Mouse (Mus musculus): ENCODE measurements at regions not wholly inside any gene's neighbourhood (a gene's known extent, or its start where the extent isn't known, plus 50 kb on each side); places are given as distances from the start of the nearest gene placed in this dataset.

DNA sequence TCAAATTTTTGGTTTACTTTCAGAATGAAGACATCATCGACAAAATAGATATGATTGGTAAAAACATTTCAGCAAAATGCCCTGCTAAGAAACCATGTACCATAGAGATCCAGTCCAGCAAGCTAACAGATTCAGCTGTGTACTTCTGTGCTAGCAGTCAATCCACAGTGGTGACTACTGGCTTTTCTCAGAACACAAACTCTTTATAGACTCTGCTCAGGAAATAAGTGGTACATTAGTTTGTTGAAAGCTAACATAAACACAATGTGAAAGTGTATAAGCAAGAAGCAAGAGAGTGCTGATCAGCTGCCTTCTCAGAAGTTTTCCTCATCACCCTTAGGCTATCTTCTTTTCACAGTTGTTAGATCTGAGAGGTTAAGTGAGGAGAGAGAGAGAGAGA is 99.2 kb upstream of the Try4 start:
- TF ChIP-seq POLR2A (IDR thresholded peaks at IDR 0.05; ENCODE audit: control insufficient read depth in 1 of 2, insufficient read depth in 1 of 2, low read depth in 1 of 2, low read length in 2 of 2, poor library complexity in 1 of 2) (no peak), MAZ (IDR thresholded peaks at IDR 0.05; ENCODE audit: low read depth, low read length) (no peak), RAD21 (IDR thresholded peaks at IDR 0.05; ENCODE audit: low read depth, low read length) (no peak), ZKSCAN1 (IDR thresholded peaks at IDR 0.05; ENCODE audit: low read depth, low read length) (no peak), ZNF384 (IDR thresholded peaks at IDR 0.05; ENCODE audit: low read depth, low read length) (no peak), CTCF (IDR thresholded peaks at IDR 0.05 in 2 of 3, conservative IDR thresholded peaks at IDR 0.05 in 1 of 3; ENCODE audit: control insufficient read depth in 1 of 3, insufficient read depth in 1 of 3, low read depth in 2 of 3, low read length in 3 of 3, poor library complexity in 1 of 3, severe bottlenecking in 1 of 3) (no peak), ELF1 (IDR thresholded peaks at IDR 0.05; ENCODE audit: low read depth, low read length) (no peak), MAX (IDR thresholded peaks at IDR 0.05; ENCODE audit: low read length) (no peak), CHD2 (IDR thresholded peaks at IDR 0.05; ENCODE audit: low read length) (no peak)
